Mouse (Mus musculus) stomach, postnatal 0 days (tissue): ENCODE results near the gene Pex1.

Experiments used
- CTCF ChIP-seq: IDR thresholded peaks from 2 replicates; pipeline ENCODE4 v1.5.1; 2016; ENCODE audit warnings: antibody characterized with exemption, low read depth, mild to moderate bottlenecking, moderate library complexity
- EP300 ChIP-seq: optimal IDR thresholded peaks from 2 replicates; pipeline ENCODE3; 2016; ENCODE audit warnings: antibody characterized with exemption

DNA sequence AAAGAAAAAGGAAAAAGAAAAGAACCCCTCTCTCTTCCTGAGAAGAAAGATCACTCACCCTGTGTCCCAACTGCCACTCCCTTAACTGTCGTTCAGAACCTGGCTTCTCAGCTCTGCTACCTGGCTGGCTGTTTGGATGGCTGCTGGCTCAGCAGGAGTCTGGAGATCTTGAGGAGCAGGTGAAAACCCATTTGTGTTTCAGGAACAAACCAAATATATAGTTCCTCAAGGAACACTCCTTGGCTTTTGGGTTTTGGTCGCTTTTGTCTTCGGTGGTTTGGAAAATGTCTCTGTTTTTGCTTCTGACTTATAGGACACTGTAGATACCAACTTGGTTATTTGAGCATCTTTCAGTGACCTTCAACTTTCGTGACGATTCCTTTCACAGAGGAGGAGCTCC lies 61.2 kb downstream of the Pex1 start, which contains the start of gene Gatad1:
- TF ChIP-seq CTCF = no peak
- no peak for TF ChIP-seq EP300
